ENCODE assay signal across 16 mouse cellular contexts in genomic region chr4:100890106-100890970, GRCm38 (mm10).
DNase-seq lines count a peak whose midpoint lies in the region; ATAC-seq and TF ChIP-seq lines count a peak whose summit lies in the region.
"Had no signal": no experiment of that assay in that cellular context is flagged by ENCODE, and none has a peak within 500 bp of the region (broad histone marks: within the 10 kb centered on the region; RNA-seq: fewer than 3 reads in every experiment).

No protein-coding gene starts in this region.

- no peak for DNase-seq in stomach, postnatal 0 days (ENCODE audit: low spot score)
- DNase-seq in cerebellum, adult 2 months: no peak
- no peak for DNase-seq in left cerebral cortex, adult 8-10 months (ENCODE audit: low spot score in 2 of 2)
- no peak for DNase-seq in layer of hippocampus, postnatal 14 days (ENCODE audit: low spot score in 2 of 2)
- DNase-seq: adrenal gland, postnatal 36 days; B cell, adult 2 months; gastrocnemius, postnatal 14 days; layer of hippocampus, postnatal 36 days; lung, postnatal 14 days had no signal

- peak overlapping the region; percentile 49; the same call in 1 of the 2 replicates for H3K27ac ChIP-seq in stomach, embryonic 16.5 days (ENCODE audit: low read length)
- no peak overlapping the region for H3K27ac ChIP-seq in stomach, postnatal 0 days (replicated peaks)
- H3K27ac ChIP-seq in hindbrain, embryonic 13.5 days: peak overlapping the region; percentile 26; the same call in 1 of the 2 replicates
- peak overlapping the region; percentile 76 for H3K27ac ChIP-seq in midbrain, embryonic 13.5 days
- H3K27ac ChIP-seq in cerebellum, adult 2 months (ENCODE audit: insufficient read depth, low read length): no peak overlapping the region

- H3K9ac ChIP-seq in stomach, embryonic 16.5 days (ENCODE audit: low read length): no peak overlapping the region
- no peak overlapping the region for H3K9ac ChIP-seq in stomach, postnatal 0 days (ENCODE audit: low read length)
- no peak overlapping the region for H3K9ac ChIP-seq in hindbrain, embryonic 13.5 days
- H3K9ac ChIP-seq in midbrain, embryonic 13.5 days (replicated peaks): no peak overlapping the region
- H3K9ac ChIP-seq: heart, embryonic 12.5 days had no signal

- no peak for TF ChIP-seq POLR2A in cerebellum, adult 2 months (IDR thresholded peaks at IDR 0.05; ENCODE audit: borderline replicate concordance, insufficient read depth, low read length)

- no peaks in the 10 kb centered on the region for H3K9me3 ChIP-seq in stomach, embryonic 16.5 days (replicated peaks; ENCODE audit: control insufficient read depth, low read length)
- H3K9me3 ChIP-seq in stomach, postnatal 0 days (ENCODE audit: control insufficient read depth, low read length): no peaks in the 10 kb centered on the region
- H3K9me3 ChIP-seq in hindbrain, embryonic 13.5 days: no peaks in the 10 kb centered on the region
- no peaks in the 10 kb centered on the region for H3K9me3 ChIP-seq in midbrain, embryonic 13.5 days
- H3K9me3 ChIP-seq: heart, embryonic 12.5 days had no signal

- H3K4me2 ChIP-seq in stomach, embryonic 16.5 days (ENCODE audit: low read depth, low read length): no peak overlapping the region
- H3K4me2 ChIP-seq in stomach, postnatal 0 days (replicated peaks; ENCODE audit: low read depth): no peak overlapping the region
- no peak overlapping the region for H3K4me2 ChIP-seq in hindbrain, embryonic 13.5 days
- no peak overlapping the region for H3K4me2 ChIP-seq in midbrain, embryonic 13.5 days (replicated peaks)
- H3K4me2 ChIP-seq: heart, embryonic 12.5 days; liver, embryonic 11.5 days had no signal

- no peak for ATAC-seq in stomach, embryonic 16.5 days (ENCODE audit: insufficient read depth, low FRiP score)
- no peak for ATAC-seq in stomach, postnatal 0 days (ENCODE audit: low FRiP score, low TSS enrichment)
- ATAC-seq in hindbrain, embryonic 13.5 days (ENCODE audit: low FRiP score): no peak
- ATAC-seq in midbrain, embryonic 13.5 days: peak; percentile 82
- no peak for ATAC-seq in megakaryocyte-erythroid progenitor cell, adult 5-6 weeks (replicated peaks; ENCODE audit: low FRiP score, low TSS enrichment, poor library complexity, severe bottlenecking)

- H3K27me3 ChIP-seq in stomach, embryonic 16.5 days (ENCODE audit: control insufficient read depth, insufficient read depth, low read length): no peaks in the 10 kb centered on the region
- no peaks in the 10 kb centered on the region for H3K27me3 ChIP-seq in stomach, postnatal 0 days (ENCODE audit: control insufficient read depth, insufficient read depth, low read length)
- H3K27me3 ChIP-seq in hindbrain, embryonic 13.5 days: no peaks in the 10 kb centered on the region
- H3K27me3 ChIP-seq in midbrain, embryonic 13.5 days: no peaks in the 10 kb centered on the region
- no peaks in the 10 kb centered on the region for H3K27me3 ChIP-seq in cerebellum, adult 2 months (ENCODE audit: control insufficient read depth, insufficient read depth, low read length)
- H3K27me3 ChIP-seq: heart, embryonic 12.5 days had no signal

- no peak for TF ChIP-seq CTCF in stomach, postnatal 0 days (IDR thresholded peaks at IDR 0.05; ENCODE audit: low read depth)
- TF ChIP-seq CTCF in cerebellum, adult 2 months (IDR thresholded peaks at IDR 0.05; ENCODE audit: borderline replicate concordance, insufficient read depth, low read depth, low read length): no peak

- 44% methylated on average over 7 of the region's 7 CpGs for WGBS in stomach, embryonic 16.5 days
- 43% methylated on average over 7 of the region's 7 CpGs for WGBS in stomach, postnatal 0 days
- 24% methylated on average over 7 of the region's 7 CpGs for WGBS in hindbrain, embryonic 13.5 days
- 21% methylated on average over 7 of the region's 7 CpGs for WGBS in midbrain, embryonic 13.5 days
- WGBS in cerebellum, adult 2 months: 30% methylated on average over 7 of the region's 7 CpGs

- TF ChIP-seq EP300 in stomach, postnatal 0 days (optimal IDR thresholded peaks at IDR 0.05): no peak

- H3K4me1 ChIP-seq in stomach, embryonic 16.5 days (ENCODE audit: control insufficient read depth, insufficient read depth, low read length): peaks cover 34% of the 10 kb centered on the region
- H3K4me1 ChIP-seq in stomach, postnatal 0 days (replicated peaks; ENCODE audit: control insufficient read depth, insufficient read depth): peaks cover 8% of the 10 kb centered on the region; the same call in 1 of the 2 replicates
- peaks cover 46% of the 10 kb centered on the region for H3K4me1 ChIP-seq in hindbrain, embryonic 13.5 days (replicated peaks)
- peaks cover 60% of the 10 kb centered on the region for H3K4me1 ChIP-seq in midbrain, embryonic 13.5 days (replicated peaks)
- H3K4me1 ChIP-seq in cerebellum, adult 2 months (ENCODE audit: control insufficient read depth, insufficient read depth, low read length): no peaks in the 10 kb centered on the region

- no peaks in the 10 kb centered on the region for H3K36me3 ChIP-seq in stomach, embryonic 16.5 days (ENCODE audit: control insufficient read depth, insufficient read depth, low read length)
- no peaks in the 10 kb centered on the region for H3K36me3 ChIP-seq in stomach, postnatal 0 days (ENCODE audit: control insufficient read depth, insufficient read depth, low read length)
- H3K36me3 ChIP-seq in hindbrain, embryonic 13.5 days: no peaks in the 10 kb centered on the region
- no peaks in the 10 kb centered on the region for H3K36me3 ChIP-seq in midbrain, embryonic 13.5 days
- H3K36me3 ChIP-seq: heart, embryonic 12.5 days had no signal

- H3K4me3 ChIP-seq in stomach, embryonic 16.5 days (replicated peaks; ENCODE audit: low read length): no peak overlapping the region
- H3K4me3 ChIP-seq in stomach, postnatal 0 days (ENCODE audit: low read depth, low read length): no peak overlapping the region
- H3K4me3 ChIP-seq in hindbrain, embryonic 13.5 days: no peak overlapping the region
- no peak overlapping the region for H3K4me3 ChIP-seq in midbrain, embryonic 13.5 days (replicated peaks)
- no peak overlapping the region for H3K4me3 ChIP-seq in cerebellum, adult 2 months (replicated peaks; ENCODE audit: insufficient read depth, low read depth, low read length)
- H3K4me3 ChIP-seq: heart, embryonic 12.5 days; myocyte had no signal

Comparison
In these comparisons a context has a peak if more than half of its experiments do, and no peak if none do; other contexts are left out.
1. H3K27ac ChIP-seq: peak in stomach, embryonic 16.5 days (single experiment), hindbrain, embryonic 13.5 days (single experiment) and midbrain, embryonic 13.5 days (single experiment); none in stomach, postnatal 0 days (single experiment) and cerebellum, adult 2 months (single experiment).